Mouse (Mus musculus) G1E (cell line): Measurements from ENCODE around the gene Slc25a5. TPM values are rescaled to one million over a fixed set of nuclear protein-coding genes. Genes with fewer than 3 reads are reported as not detected.

ENCODE experiments used
- ATAC-seq: 2 replicates; pipeline ENCODE4 v1.8.0; 2016; ENCODE audit warnings: mild to moderate bottlenecking; ENCODE audit not compliant: insufficient number of reproducible peaks, poor library complexity, low FRiP score, severe bottlenecking; ENCODE audit errors: extremely low read depth
- DNase-seq: peaks from one replicate; pipeline ENCODE4 v3.0.0; 2012; ENCODE audit warnings: low spot score
- H3K27me3 ChIP-seq: 2 replicates; pipeline ENCODE4 v1.6.1; 2012; ENCODE audit warnings: mild to moderate bottlenecking, low read length, inconsistent platforms; ENCODE audit not compliant: insufficient read depth
- H3K36me3 ChIP-seq: replicated peaks from 2 replicates; pipeline ENCODE3; 2012; ENCODE audit warnings: mild to moderate bottlenecking, inconsistent platforms
- H3K4me1 ChIP-seq: 2 replicates; pipeline ENCODE4 v1.6.1; 2012; ENCODE audit warnings: low read depth, low read length, inconsistent platforms, mixed read lengths; ENCODE audit not compliant: insufficient read depth
- H3K4me3 ChIP-seq: 2 replicates; pipeline ENCODE4 v1.5.1; 2012; ENCODE audit warnings: low read depth, mild to moderate bottlenecking, inconsistent platforms, low read length, moderate library complexity, mixed read lengths
- H3K9me3 ChIP-seq: replicated peaks from 2 replicates; pipeline ENCODE4 v1.6.1; 2012; ENCODE audit warnings: inconsistent platforms
- CTCF ChIP-seq: IDR thresholded peaks from 2 replicates; pipeline ENCODE4 v1.5.1; 2012; ENCODE audit warnings: low read depth, low read length, inconsistent platforms, mixed read lengths
- GATA1 ChIP-seq: IDR thresholded peaks from 2 replicates; pipeline ENCODE4 v1.6.1; 2012; ENCODE audit warnings: borderline replicate concordance, low read length, inconsistent platforms, mixed read lengths
- GATA2 ChIP-seq: IDR thresholded peaks from 2 replicates; pipeline ENCODE4 v1.6.1; 2012; ENCODE audit warnings: low read depth, low read length, inconsistent platforms, borderline replicate concordance
- POLR2AphosphoS5 ChIP-seq: IDR thresholded peaks from 2 replicates; pipeline ENCODE4 v1.6.1; 2012; ENCODE audit warnings: low read depth, low read length, inconsistent platforms; ENCODE audit not compliant: insufficient replicate concordance
- TAL1 ChIP-seq: conservative IDR thresholded peaks from 2 replicates; pipeline ENCODE4 v1.6.1; 2012; ENCODE audit warnings: low read depth, low read length, inconsistent platforms, mixed read lengths
- polyA plus RNA-seq: library from polyadenylated mRNA; stranded (reverse); fragments of >175 nt; gene quantifications from 2 replicates; pipeline ENCODE4 v1.2.3, GENCODE M21; 2012
- total RNA-seq, 2 experiments: library from RNA; stranded (forward) in 1 of 2; stranded (reverse) in 1 of 2; fragments of 200-1000 nt in 1 of 2; fragments of >200 nt in 1 of 2; fragmentation: Nextera tagmentation in 1 of 2; gene quantifications; 2 replicates each; pipeline ENCODE4 v1.2.3; 2014 to 2017

Slc25a5 gene
- total and polyA plus RNA-seq, 3 experiments, result 36.2 to 745 (median 370) TPM

- Histone ChIP-seq H3K27me3 (no peaks in the 10 kb centered on the region), H3K9me3 (no peaks in the 10 kb centered on the region), H3K4me1 (no peaks in the 10 kb centered on the region), H3K36me3 (peaks cover 34% of the 10 kb centered on the region), H3K4me3 (no peak overlapping the region)
- ATAC-seq, result no peak
- no peak for DNase-seq
- no peak for TF ChIP-seq GATA2
- no peak for TF ChIP-seq GATA1
- TF ChIP-seq POLR2AphosphoS5, result no peak
- no peak for TF ChIP-seq TAL1
- no peak for TF ChIP-seq CTCF
These were observed 31.4 kb downstream of the Slc25a5 start for GRCm38 (mm10) chrX:36826873-36827272.

GRCm38 (mm10) chrX:36830271-36830670, 34.8 kb downstream of the Slc25a5 start:
- ATAC-seq, result no peak
- H3K27me3 ChIP-seq, result no peaks in the 10 kb centered on the region
- H3K4me1 ChIP-seq, result no peaks in the 10 kb centered on the region
- H3K36me3 ChIP-seq, result peaks cover 31% of the 10 kb centered on the region
- H3K9me3 ChIP-seq, result no peaks in the 10 kb centered on the region
- DNase-seq, result no peak
- no peak for TF ChIP-seq CTCF
- no peak for TF ChIP-seq GATA1
- TF ChIP-seq TAL1, result no peak
- no peak for TF ChIP-seq POLR2AphosphoS5
- no peak for TF ChIP-seq GATA2
- no peak overlapping the region for H3K4me3 ChIP-seq

GRCm38 (mm10) chrX:36831632-36832031, 36.2 kb downstream of the Slc25a5 start:
- TF ChIP-seq GATA2 (no peak), GATA1 (no peak), TAL1 (no peak), POLR2AphosphoS5 (no peak), CTCF (no peak)
- no peak for DNase-seq
- Histone ChIP-seq H3K27me3 (no peaks in the 10 kb centered on the region), H3K36me3 (peaks cover 33% of the 10 kb centered on the region), H3K4me1 (no peaks in the 10 kb centered on the region; the same call in 1 of the 2 replicates), H3K4me3 (no peak overlapping the region), H3K9me3 (no peaks in the 10 kb centered on the region)
- no peak for ATAC-seq

- H3K36me3 ChIP-seq, result peaks cover 27% of the 10 kb centered on the region
- H3K9me3 ChIP-seq, result no peaks in the 10 kb centered on the region
- no peak overlapping the region for H3K4me3 ChIP-seq
- ATAC-seq, result no peak
- peak; percentile 2 for DNase-seq
- TF ChIP-seq CTCF (peak; percentile 50; the same call in 1 of the 2 replicates), GATA1 (no peak)
- H3K4me1 ChIP-seq, result peaks cover 6% of the 10 kb centered on the region; the same call in 1 of the 2 replicates
- H3K27me3 ChIP-seq, result no peaks in the 10 kb centered on the region
These were observed 38.1 kb downstream of the Slc25a5 start for GRCm38 (mm10) chrX:36833397-36834084.

GRCm38 (mm10) chrX:36837069-36837676, 41.7 kb downstream of the Slc25a5 start:
- H3K36me3 ChIP-seq, result peaks cover 35% of the 10 kb centered on the region
- DNase-seq (no peak), ATAC-seq (no peak)
- H3K9me3 ChIP-seq, result no peaks in the 10 kb centered on the region
- no peak for TF ChIP-seq CTCF
- TF ChIP-seq GATA1, result no peak
- TF ChIP-seq GATA2, result no peak
- 0 out of 2 replicates have a peak, but pooled peaks have one; percentile 16 for TF ChIP-seq TAL1
- TF ChIP-seq POLR2AphosphoS5, result no peak
- no peak overlapping the region for H3K4me3 ChIP-seq
- peaks cover 6% of the 10 kb centered on the region; the same call in 1 of the 2 replicates for H3K4me1 ChIP-seq
- no peaks in the 10 kb centered on the region for H3K27me3 ChIP-seq

- no peak for ATAC-seq
These were observed 43.9 kb downstream of the Slc25a5 start for GRCm38 (mm10) chrX:36839391-36839790.

More at GRCm38 (mm10) chrX:36839391-36839790, 43.9 kb downstream of the Slc25a5 start:
- TF ChIP-seq GATA1 (no peak), TAL1 (no peak), POLR2AphosphoS5 (no peak), CTCF (no peak), GATA2 (no peak)
- H3K36me3 ChIP-seq, result peaks cover 41% of the 10 kb centered on the region
- peaks cover 6% of the 10 kb centered on the region; the same call in 1 of the 2 replicates for H3K4me1 ChIP-seq
- H3K9me3 ChIP-seq, result no peaks in the 10 kb centered on the region
- no peak overlapping the region for H3K4me3 ChIP-seq
- H3K27me3 ChIP-seq, result no peaks in the 10 kb centered on the region
- DNase-seq, result no peak
